Mouse (Mus musculus): ENCODE measurements around the gene St5. TPM values are rescaled to one million over a fixed set of nuclear protein-coding genes. Genes with fewer than 3 reads are reported as not detected.

St5 gene
- polyA plus RNA-seq, 1 experiment from 2014 or later: 43.4 TPM

GRCm38 (mm10) chr7:109618721-109619120 is 84.7 kb downstream of the St5 start:
- Histone ChIP-seq H3K36me3 (0 out of 2 replicates have a peak, but pooled peaks cover 3% of the 10 kb centered on the region), H3K27ac (no peak overlapping the region), H3K4me2 (no peak overlapping the region), H3K27me3 (no peaks in the 10 kb centered on the region), H3K9me3 (no peaks in the 10 kb centered on the region), H3K9ac (replicated peaks) (no peak overlapping the region), H3K4me1 (replicated peaks) (peaks cover 33% of the 10 kb centered on the region), H3K4me3 (replicated peaks) (no peak overlapping the region)
- 24% methylated on average over 6 of the region's 6 CpGs for WGBS
- no peak for ATAC-seq (ENCODE audit: insufficient number of reproducible peaks, insufficient read depth, low FRiP score, low TSS enrichment, low read depth)

- Histone ChIP-seq H3K9ac (replicated peaks) (no peak overlapping the region), H3K27me3 (no peaks in the 10 kb centered on the region), H3K4me2 (no peak overlapping the region), H3K36me3 (peaks cover 5% of the 10 kb centered on the region; the same call in 1 of the 2 replicates), H3K9me3 (no peaks in the 10 kb centered on the region), H3K4me3 (replicated peaks) (no peak overlapping the region), H3K4me1 (replicated peaks) (peaks cover 35% of the 10 kb centered on the region), H3K27ac (no peak overlapping the region)
- ATAC-seq (ENCODE audit: insufficient number of reproducible peaks, insufficient read depth, low FRiP score, low TSS enrichment, low read depth): no peak
- WGBS: 85% methylated on average over 3 of the region's 3 CpGs
Observed at GRCm38 (mm10) chr7:109617838-109618237, 85.6 kb downstream of the St5 start.

- peak overlapping the region; percentile 32 for H3K9ac ChIP-seq (replicated peaks)
- no peaks in the 10 kb centered on the region for H3K9me3 ChIP-seq
- 4% methylated on average over 25 of the region's 25 CpGs for WGBS
- peaks cover 7% of the 10 kb centered on the region; the same call in 1 of the 2 replicates for H3K36me3 ChIP-seq
- peak overlapping the region; percentile 88 for H3K27ac ChIP-seq
- H3K4me1 ChIP-seq (replicated peaks): peaks cover 35% of the 10 kb centered on the region
- H3K4me2 ChIP-seq: peak overlapping the region; percentile 58
- peak overlapping the region; percentile 33 for H3K4me3 ChIP-seq (replicated peaks)
- H3K27me3 ChIP-seq: no peaks in the 10 kb centered on the region
- peak; percentile 96 for ATAC-seq (ENCODE audit: insufficient number of reproducible peaks, insufficient read depth, low FRiP score, low TSS enrichment, low read depth)
Observed at GRCm38 (mm10) chr7:109616034-109616979, 87.1 kb downstream of the St5 start.

GRCm38 (mm10) chr7:109615601-109616000 is 87.8 kb downstream of the St5 start:
- 54% methylated on average over 4 of the region's 4 CpGs for WGBS
- H3K4me1 ChIP-seq (replicated peaks): peaks cover 35% of the 10 kb centered on the region
- no peak for ATAC-seq (ENCODE audit: insufficient number of reproducible peaks, insufficient read depth, low FRiP score, low TSS enrichment, low read depth)
- H3K9me3 ChIP-seq: no peaks in the 10 kb centered on the region
- H3K27ac ChIP-seq: peak overlapping the region; percentile 88
- peaks cover 7% of the 10 kb centered on the region; the same call in 1 of the 2 replicates for H3K36me3 ChIP-seq
- peak overlapping the region; percentile 33 for H3K4me3 ChIP-seq (replicated peaks)
- H3K27me3 ChIP-seq: no peaks in the 10 kb centered on the region
- peak overlapping the region; percentile 9; the same call in 1 of the 2 replicates for H3K9ac ChIP-seq (replicated peaks)
- peak overlapping the region; percentile 58 for H3K4me2 ChIP-seq

GRCm38 (mm10) chr7:109614939-109615338 is 88.5 kb downstream of the St5 start:
- no peak overlapping the region for H3K4me3 ChIP-seq (replicated peaks)
- no peak overlapping the region for H3K9ac ChIP-seq (replicated peaks)
- 71% methylated on average over 4 of the region's 4 CpGs for WGBS
- H3K36me3 ChIP-seq: peaks cover 7% of the 10 kb centered on the region; the same call in 1 of the 2 replicates
- peak overlapping the region; percentile 58; the same call in 1 of the 2 replicates for H3K4me2 ChIP-seq
- H3K27ac ChIP-seq: no peak overlapping the region
- no peaks in the 10 kb centered on the region for H3K9me3 ChIP-seq
- no peak for ATAC-seq (ENCODE audit: insufficient number of reproducible peaks, insufficient read depth, low FRiP score, low TSS enrichment, low read depth)
- no peaks in the 10 kb centered on the region for H3K27me3 ChIP-seq
- peaks cover 37% of the 10 kb centered on the region for H3K4me1 ChIP-seq (replicated peaks)

- ATAC-seq (ENCODE audit: insufficient number of reproducible peaks, insufficient read depth, low FRiP score, low TSS enrichment, low read depth): no peak
- Histone ChIP-seq H3K27me3 (no peaks in the 10 kb centered on the region), H3K36me3 (peaks cover 5% of the 10 kb centered on the region; the same call in 1 of the 2 replicates), H3K9ac (replicated peaks) (no peak overlapping the region), H3K9me3 (no peaks in the 10 kb centered on the region), H3K4me2 (no peak overlapping the region), H3K4me3 (replicated peaks) (no peak overlapping the region), H3K4me1 (replicated peaks) (peaks cover 39% of the 10 kb centered on the region), H3K27ac (no peak overlapping the region)
- WGBS: 68% methylated on average over 5 of the region's 5 CpGs
Observed at GRCm38 (mm10) chr7:109613531-109614021, 89.8 kb downstream of the St5 start.

GRCm38 (mm10) chr7:109613051-109613450 is 90.4 kb downstream of the St5 start:
- Histone ChIP-seq H3K27me3 (no peaks in the 10 kb centered on the region), H3K4me2 (no peak overlapping the region)
- no peak for ATAC-seq (ENCODE audit: insufficient number of reproducible peaks, insufficient read depth, low FRiP score, low TSS enrichment, low read depth)

GRCm38 (mm10) chr7:109612531-109612930 is 90.9 kb downstream of the St5 start:
- no peak overlapping the region for H3K4me2 ChIP-seq
- H3K27ac ChIP-seq: 0 out of 2 replicates have a peak overlapping the region, but pooled peaks have one; percentile 41
- no peak overlapping the region; the same call in 1 of the 2 replicates for H3K9ac ChIP-seq (replicated peaks)
- ATAC-seq (ENCODE audit: insufficient number of reproducible peaks, insufficient read depth, low FRiP score, low TSS enrichment, low read depth): no peak
- peaks cover 5% of the 10 kb centered on the region; the same call in 1 of the 2 replicates for H3K36me3 ChIP-seq
- no peak overlapping the region for H3K4me3 ChIP-seq (replicated peaks)
- H3K27me3 ChIP-seq: no peaks in the 10 kb centered on the region
- 66% methylated on average over 2 of the region's 2 CpGs for WGBS
- H3K9me3 ChIP-seq: no peaks in the 10 kb centered on the region
- H3K4me1 ChIP-seq (replicated peaks): peaks cover 42% of the 10 kb centered on the region

More at GRCm38 (mm10) chr7:109613051-109613450, 90.4 kb downstream of the St5 start:
- Histone ChIP-seq H3K9me3 (no peaks in the 10 kb centered on the region), H3K27ac (0 out of 2 replicates have a peak overlapping the region, but pooled peaks have one; percentile 41), H3K9ac (replicated peaks) (no peak overlapping the region), H3K4me3 (replicated peaks) (no peak overlapping the region), H3K4me1 (replicated peaks) (peaks cover 39% of the 10 kb centered on the region), H3K36me3 (peaks cover 5% of the 10 kb centered on the region; the same call in 1 of the 2 replicates)
- WGBS: 81% methylated on average over 3 of the region's 3 CpGs

GRCm38 (mm10) chr7:109610348-109610747 is 93.1 kb downstream of the St5 start:
- Histone ChIP-seq H3K27me3 (no peaks in the 10 kb centered on the region), H3K9me3 (no peaks in the 10 kb centered on the region), H3K4me3 (replicated peaks) (no peak overlapping the region), H3K4me1 (replicated peaks) (peaks cover 32% of the 10 kb centered on the region), H3K4me2 (no peak overlapping the region), H3K36me3 (peaks cover 5% of the 10 kb centered on the region; the same call in 1 of the 2 replicates), H3K9ac (replicated peaks) (no peak overlapping the region), H3K27ac (0 out of 2 replicates have a peak overlapping the region, but pooled peaks have one; percentile 5)
- ATAC-seq (ENCODE audit: insufficient number of reproducible peaks, insufficient read depth, low FRiP score, low TSS enrichment, low read depth): no peak
- WGBS: 87% methylated on average over 2 of the region's 2 CpGs

GRCm38 (mm10) chr7:109609565-109610345 is 93.7 kb downstream of the St5 start:
- ATAC-seq (ENCODE audit: insufficient number of reproducible peaks, insufficient read depth, low FRiP score, low TSS enrichment, low read depth): no peak
- H3K4me1 ChIP-seq (replicated peaks): peaks cover 26% of the 10 kb centered on the region
- 65% methylated on average over 6 of the region's 6 CpGs for WGBS

More at GRCm38 (mm10) chr7:109609565-109610345, 93.7 kb downstream of the St5 start:
- Histone ChIP-seq H3K9me3 (no peaks in the 10 kb centered on the region), H3K4me3 (replicated peaks) (no peak overlapping the region), H3K27ac (0 out of 2 replicates have a peak overlapping the region, but pooled peaks have one; percentile 5), H3K4me2 (no peak overlapping the region), H3K36me3 (peaks cover 5% of the 10 kb centered on the region; the same call in 1 of the 2 replicates), H3K27me3 (no peaks in the 10 kb centered on the region), H3K9ac (replicated peaks) (no peak overlapping the region)

Data from limb, embryonic 12.5 days (tissue).